Mouse (Mus musculus) liver, embryonic 13.5 days (tissue): ENCODE measurements around the gene Ift20. TPM values are rescaled to one million over a fixed set of nuclear protein-coding genes. Genes with fewer than 3 reads are reported as not detected.

ENCODE experiments used
- ATAC-seq: fragments of 200-750 bp; cut with Nextera tagmentation; 2 replicates; pipeline ENCODE4 v1.8.0; 2017; ENCODE audit warnings: low read depth, mild to moderate bottlenecking, moderate number of reproducible peaks, moderate library complexity
- DNase-seq: peaks from one replicate; pipeline ENCODE4 v3.0.0; 2022
- H3K27ac ChIP-seq: fragments of 300-500 bp; sonication (generic); 2 replicates; pipeline ENCODE4 v1.5.1; 2015; ENCODE audit warnings: moderate library complexity, mild to moderate bottlenecking, inconsistent platforms
- H3K27me3 ChIP-seq: fragments of 300-500 bp; sonication (generic); 2 replicates; pipeline ENCODE4 v1.6.1; 2015; ENCODE audit warnings: mild to moderate bottlenecking, inconsistent platforms
- H3K36me3 ChIP-seq: fragments of 300-500 bp; sonication (generic); 2 replicates; pipeline ENCODE4 v1.6.1; 2015; ENCODE audit warnings: mild to moderate bottlenecking, inconsistent platforms
- H3K4me1 ChIP-seq: fragments of 300-500 bp; sonication (generic); replicated peaks from 2 replicates; pipeline ENCODE4 v1.6.1; 2015; ENCODE audit warnings: inconsistent platforms
- H3K4me2 ChIP-seq: fragments of 300-500 bp; sonication (generic); 2 replicates; pipeline ENCODE4 v1.6.1; 2015; ENCODE audit warnings: inconsistent platforms, mild to moderate bottlenecking, moderate library complexity
- H3K4me3 ChIP-seq: fragments of 300-500 bp; sonication (generic); replicated peaks from 2 replicates; pipeline ENCODE4 v1.5.1; 2015; ENCODE audit warnings: mild to moderate bottlenecking, inconsistent platforms
- H3K9ac ChIP-seq: fragments of 300-500 bp; sonication (generic); 2 replicates; pipeline ENCODE4 v1.6.1; 2015; ENCODE audit warnings: mild to moderate bottlenecking, inconsistent platforms
- H3K9me3 ChIP-seq: fragments of 300-500 bp; sonication (generic); replicated peaks from 2 replicates; pipeline ENCODE4 v1.6.1; 2016; ENCODE audit warnings: inconsistent platforms
- WGBS: fragments of 180-500 bp; shearing (Covaris S2); methylation state at CpG from one replicate; pipeline ENCODE4 v1.1.7; 2015; ENCODE audit not compliant: insufficient replicate concordance; 5-methylcytosine and 5-hydroxymethylcytosine counted together
- polyA plus RNA-seq: library from polyadenylated mRNA; unstranded; fragments of >200 nt; fragmentation: Nextera tagmentation; extraction: Ambion mirVana; gene quantifications from 2 replicates; pipeline ENCODE4 v1.2.1, GENCODE M21; 2015

The Ift20 gene
- 83.1 and 88.6 TPM in 2 replicates for polyA plus RNA-seq

- Histone ChIP-seq H3K4me3 (peak within 1 kb of the TSS; percentile 85), H3K9me3 (no peaks in the 10 kb centered on the region), H3K27ac (peak within 1 kb of the TSS; percentile 90), H3K27me3 (no peaks in the 10 kb centered on the region), H3K4me2 (peak within 1 kb of the TSS; percentile 94), H3K36me3 (peaks cover 21% of the 10 kb centered on the region), H3K9ac (peak within 1 kb of the TSS; percentile 94), H3K4me1 (peaks cover 43% of the 10 kb centered on the region)
- DNase-seq (peak; percentile 99), ATAC-seq (peak; percentile 96)
- under 1% methylated on average over 52 of the region's 52 CpGs for WGBS
Observed at GRCm38 (mm10) chr11:78536080-78536689, at the start of gene Ift20, which contains the start of gene Tnfaip1. Gene Ift20 (plus strand): TSS chr11:78536361. Gene Tnfaip1 (minus strand): TSS chr11:78536332.

GRCm38 (mm10) chr11:78488168-78488567 is 48.0 kb upstream of the Ift20 start:
- DNase-seq (no peak), ATAC-seq (no peak)
- no peak overlapping the region for H3K9ac ChIP-seq
- H3K4me2 ChIP-seq = no peak overlapping the region
- no peak overlapping the region for H3K4me3 ChIP-seq
- no peak overlapping the region for H3K27ac ChIP-seq
- peaks cover 8% of the 10 kb centered on the region for H3K4me1 ChIP-seq
- H3K27me3 ChIP-seq = peaks cover 76% of the 10 kb centered on the region
- no peaks in the 10 kb centered on the region for H3K9me3 ChIP-seq
- H3K36me3 ChIP-seq = no peaks in the 10 kb centered on the region
- WGBS = 3% methylated on average over 8 of the region's 8 CpGs

- H3K27me3 ChIP-seq = peaks cover 82% of the 10 kb centered on the region
- no peak overlapping the region for H3K27ac ChIP-seq
- no peak overlapping the region for H3K9ac ChIP-seq
- 15% methylated on average over 48 of the region's 48 CpGs for WGBS
- H3K4me3 ChIP-seq = peak overlapping the region; percentile 23
- no peaks in the 10 kb centered on the region for H3K36me3 ChIP-seq
- no peak for ATAC-seq
- no peaks in the 10 kb centered on the region for H3K9me3 ChIP-seq
- DNase-seq = no peak
- peaks cover 8% of the 10 kb centered on the region for H3K4me1 ChIP-seq
- peak overlapping the region; percentile 52 for H3K4me2 ChIP-seq
Observed at GRCm38 (mm10) chr11:78490781-78491241, 45.4 kb upstream of the Ift20 start.

- no peaks in the 10 kb centered on the region for H3K36me3 ChIP-seq
- H3K4me3 ChIP-seq = no peak overlapping the region
- no peak overlapping the region for H3K9ac ChIP-seq
- 8% methylated on average over 6 of the region's 6 CpGs for WGBS
- H3K4me1 ChIP-seq = peaks cover 21% of the 10 kb centered on the region
- H3K9me3 ChIP-seq = no peaks in the 10 kb centered on the region
- no peak for ATAC-seq
- DNase-seq = no peak
- peaks cover 84% of the 10 kb centered on the region for H3K27me3 ChIP-seq
- no peak overlapping the region for H3K4me2 ChIP-seq
- no peak overlapping the region for H3K27ac ChIP-seq
Observed at GRCm38 (mm10) chr11:78495904-78496303, 40.3 kb upstream of the Ift20 start.

GRCm38 (mm10) chr11:78497071-78497541 is 39.1 kb upstream of the Ift20 start:
- Histone ChIP-seq H3K4me2 (peak overlapping the region; percentile 75), H3K27me3 (peaks cover 82% of the 10 kb centered on the region), H3K9me3 (no peaks in the 10 kb centered on the region), H3K27ac (no peak overlapping the region), H3K4me3 (peak overlapping the region; percentile 51), H3K4me1 (peaks cover 20% of the 10 kb centered on the region), H3K36me3 (no peaks in the 10 kb centered on the region), H3K9ac (no peak overlapping the region)
- DNase-seq (no peak), ATAC-seq (no peak)
- 1% methylated on average over 44 of the region's 44 CpGs for WGBS

- H3K27me3 ChIP-seq = peaks cover 83% of the 10 kb centered on the region
- H3K9ac ChIP-seq = no peak within 1 kb of the TSS
- H3K4me3 ChIP-seq = peak within 1 kb of the TSS; percentile 51
- H3K9me3 ChIP-seq = no peaks in the 10 kb centered on the region
- H3K36me3 ChIP-seq = no peaks in the 10 kb centered on the region
- H3K27ac ChIP-seq = peak within 1 kb of the TSS; percentile 59
- WGBS = 4% methylated on average over 36 of the region's 36 CpGs
- peak; percentile 88 for ATAC-seq
- H3K4me1 ChIP-seq = peaks cover 25% of the 10 kb centered on the region
- DNase-seq = peak; percentile 91
- H3K4me2 ChIP-seq = peak within 1 kb of the TSS; percentile 75
Observed at GRCm38 (mm10) chr11:78497544-78498522, 38.3 kb upstream of the Ift20 start, which contains the start of gene Sarm1. Gene Sarm1 (minus strand): TSS chr11:78497754.

GRCm38 (mm10) chr11:78499004-78499403 is 37.2 kb upstream of the Ift20 start, which contains the start of gene Vtn:
Gene Vtn (plus strand): TSS chr11:78499091.
- Histone ChIP-seq H3K27me3 (peaks cover 81% of the 10 kb centered on the region), H3K4me2 (peak within 1 kb of the TSS; percentile 75), H3K4me1 (peaks cover 28% of the 10 kb centered on the region), H3K27ac (peak within 1 kb of the TSS; percentile 77), H3K36me3 (no peaks in the 10 kb centered on the region), H3K9me3 (no peaks in the 10 kb centered on the region), H3K4me3 (peak within 1 kb of the TSS; percentile 52), H3K9ac (peak within 1 kb of the TSS; percentile 63)
- 59% methylated on average over 7 of the region's 7 CpGs for WGBS
- ATAC-seq = peak; percentile 27; the same call in 1 of the 2 replicates
- no peak for DNase-seq

- no peak for ATAC-seq
- H3K9ac ChIP-seq = peak overlapping the region; percentile 63
- DNase-seq = no peak
- no peaks in the 10 kb centered on the region for H3K36me3 ChIP-seq
- peaks cover 76% of the 10 kb centered on the region for H3K27me3 ChIP-seq
- WGBS = 37% methylated on average over 16 of the region's 16 CpGs
- no peaks in the 10 kb centered on the region for H3K9me3 ChIP-seq
- peaks cover 28% of the 10 kb centered on the region for H3K4me1 ChIP-seq
- H3K4me3 ChIP-seq = peak overlapping the region; percentile 52
- H3K27ac ChIP-seq = peak overlapping the region; percentile 77
- peak overlapping the region; percentile 75 for H3K4me2 ChIP-seq
Observed at GRCm38 (mm10) chr11:78499543-78499942, 36.6 kb upstream of the Ift20 start.

GRCm38 (mm10) chr11:78500623-78501202 is 35.4 kb upstream of the Ift20 start:
- H3K27ac ChIP-seq = peak overlapping the region; percentile 77
- peak overlapping the region; percentile 75 for H3K4me2 ChIP-seq
- WGBS = 56% methylated on average over 9 of the region's 9 CpGs
- DNase-seq (no peak), ATAC-seq (peak; percentile 57)
- peak overlapping the region; percentile 63 for H3K9ac ChIP-seq
- no peaks in the 10 kb centered on the region for H3K9me3 ChIP-seq
- H3K4me1 ChIP-seq = peaks cover 28% of the 10 kb centered on the region
- H3K27me3 ChIP-seq = peaks cover 65% of the 10 kb centered on the region
- peak overlapping the region; percentile 52 for H3K4me3 ChIP-seq
- 0 out of 2 replicates have a peak, but pooled peaks cover 3% of the 10 kb centered on the region for H3K36me3 ChIP-seq

GRCm38 (mm10) chr11:78501529-78501928 is 34.6 kb upstream of the Ift20 start:
- Histone ChIP-seq H3K9ac (no peak overlapping the region), H3K9me3 (no peaks in the 10 kb centered on the region), H3K27ac (0 out of 2 replicates have a peak overlapping the region, but pooled peaks have one; percentile 23), H3K27me3 (peaks cover 57% of the 10 kb centered on the region), H3K4me2 (peak overlapping the region; percentile 40), H3K4me3 (0 out of 2 replicates have a peak overlapping the region, but pooled peaks have one; percentile 6), H3K4me1 (peaks cover 28% of the 10 kb centered on the region), H3K36me3 (peaks cover 11% of the 10 kb centered on the region)
- 65% methylated on average over 20 of the region's 20 CpGs for WGBS
- DNase-seq (no peak), ATAC-seq (no peak)
